Mouse (Mus musculus) neural tube, embryonic 13.5 days (tissue): ENCODE results near the gene March6. TPM values are rescaled to one million over a fixed set of nuclear protein-coding genes. Genes with fewer than 3 reads are reported as not detected.

ENCODE experiments used
- ATAC-seq: fragments of 200-750 bp; cut with Nextera tagmentation; 2 replicates; pipeline ENCODE4 v1.8.0; 2017; ENCODE audit warnings: low read depth, mild to moderate bottlenecking, moderate TSS enrichment, moderate library complexity
- H3K27ac ChIP-seq: fragments of 300-500 bp; sonication (generic); replicated peaks from 2 replicates; pipeline ENCODE4 v1.5.1; 2015; ENCODE audit warnings: moderate library complexity, mild to moderate bottlenecking, inconsistent platforms
- H3K27me3 ChIP-seq: fragments of 300-500 bp; sonication (generic); 2 replicates; pipeline ENCODE4 v1.6.1; 2015; ENCODE audit warnings: mild to moderate bottlenecking, inconsistent platforms
- H3K36me3 ChIP-seq: fragments of 300-500 bp; sonication (generic); 2 replicates; pipeline ENCODE4 v1.6.1; 2015; ENCODE audit warnings: mild to moderate bottlenecking, inconsistent platforms
- H3K4me1 ChIP-seq: fragments of 300-500 bp; sonication (generic); replicated peaks from 2 replicates; pipeline ENCODE4 v1.6.1; 2015; ENCODE audit warnings: inconsistent platforms
- H3K4me2 ChIP-seq: fragments of 300-500 bp; sonication (generic); 2 replicates; pipeline ENCODE4 v1.6.1; 2015; ENCODE audit warnings: inconsistent platforms, mild to moderate bottlenecking, moderate library complexity
- H3K4me3 ChIP-seq: fragments of 300-500 bp; sonication (generic); 2 replicates; pipeline ENCODE4 v1.5.1; 2015; ENCODE audit warnings: mild to moderate bottlenecking, inconsistent platforms
- H3K9ac ChIP-seq: fragments of 300-500 bp; sonication (generic); 2 replicates; pipeline ENCODE4 v1.6.1; 2015; ENCODE audit warnings: moderate library complexity, mild to moderate bottlenecking, inconsistent platforms
- H3K9me3 ChIP-seq: fragments of 300-500 bp; sonication (generic); 2 replicates; pipeline ENCODE4 v1.6.1; 2016; ENCODE audit warnings: inconsistent platforms
- WGBS: fragments of 180-500 bp; shearing (Covaris S2); methylation state at CpG from one replicate; pipeline ENCODE4 v1.1.7; 2015; 5-methylcytosine and 5-hydroxymethylcytosine counted together
- polyA plus RNA-seq: library from polyadenylated mRNA; unstranded; fragments of >200 nt; fragmentation: Nextera tagmentation; extraction: Ambion mirVana; gene quantifications from 2 replicates; pipeline ENCODE4 v1.2.1, GENCODE M21; 2015

March6 gene
- polyA plus RNA-seq, 1 experiment from 2014 or later = 58.2 TPM

DNA sequence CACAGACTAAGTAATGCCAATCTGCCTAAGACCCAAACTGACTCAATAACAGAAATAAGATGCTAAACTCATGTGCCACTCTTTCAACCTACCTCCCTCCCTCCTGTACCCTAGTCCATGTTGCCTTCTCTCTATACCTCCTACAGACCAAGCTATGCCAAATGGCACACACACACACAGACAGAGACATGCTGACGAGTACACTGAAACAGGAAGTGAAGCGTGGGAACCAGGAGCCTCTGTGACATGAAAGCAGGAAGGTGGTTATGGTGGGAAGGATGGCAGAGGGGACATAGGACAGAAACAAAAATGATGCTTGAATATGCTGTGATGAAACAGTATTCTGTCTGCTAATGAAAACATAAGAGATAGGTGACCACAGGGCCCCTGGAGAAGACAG, 70.3 kb downstream of the March6 start:
- H3K4me1 ChIP-seq = no peaks in the 10 kb centered on the region
- H3K27me3 ChIP-seq = no peaks in the 10 kb centered on the region
- 90% methylated on average over 2 of the region's 2 CpGs for WGBS
- H3K4me2 ChIP-seq = no peak overlapping the region
- H3K4me3 ChIP-seq = no peak overlapping the region
- no peak overlapping the region for H3K27ac ChIP-seq
- H3K36me3 ChIP-seq = peaks cover 85% of the 10 kb centered on the region
- no peak for ATAC-seq
- no peaks in the 10 kb centered on the region for H3K9me3 ChIP-seq
- no peak overlapping the region for H3K9ac ChIP-seq

- Histone ChIP-seq H3K9ac (no peak overlapping the region), H3K4me2 (no peak overlapping the region), H3K9me3 (no peaks in the 10 kb centered on the region), H3K4me3 (no peak overlapping the region), H3K27me3 (no peaks in the 10 kb centered on the region), H3K4me1 (no peaks in the 10 kb centered on the region), H3K27ac (no peak overlapping the region), H3K36me3 (peaks cover 60% of the 10 kb centered on the region)
- 94% methylated on average over 7 of the region's 7 CpGs for WGBS
- ATAC-seq = no peak
Measured at GRCm38 (mm10) chr15:31458081-31458480, 72.8 kb downstream of the March6 start.

GRCm38 (mm10) chr15:31456381-31456780, 74.5 kb downstream of the March6 start:
- no peaks in the 10 kb centered on the region for H3K9me3 ChIP-seq
- no peak overlapping the region for H3K4me2 ChIP-seq
- no peak overlapping the region for H3K4me3 ChIP-seq
- 0 out of 2 replicates have a peak, but pooled peaks cover 6% of the 10 kb centered on the region for H3K4me1 ChIP-seq
- H3K27me3 ChIP-seq = no peaks in the 10 kb centered on the region
- H3K9ac ChIP-seq = no peak overlapping the region
- no peak overlapping the region for H3K27ac ChIP-seq
- peaks cover 43% of the 10 kb centered on the region for H3K36me3 ChIP-seq
- WGBS = 87% methylated on average over 5 of the region's 5 CpGs
- no peak for ATAC-seq

GRCm38 (mm10) chr15:31454861-31455295, 76.0 kb downstream of the March6 start:
- ATAC-seq = no peak

GRCm38 (mm10) chr15:31454096-31454860, 76.6 kb downstream of the March6 start:
- Histone ChIP-seq H3K9ac (no peak overlapping the region; the same call in 1 of the 2 replicates), H3K4me3 (peak overlapping the region; percentile 61), H3K27ac (peak overlapping the region; percentile 75; the same call in 1 of the 2 replicates), H3K27me3 (no peaks in the 10 kb centered on the region), H3K4me2 (peak overlapping the region; percentile 73), H3K9me3 (no peaks in the 10 kb centered on the region), H3K36me3 (peaks cover 22% of the 10 kb centered on the region), H3K4me1 (0 out of 2 replicates have a peak, but pooled peaks cover 6% of the 10 kb centered on the region)
- no peak for ATAC-seq
- 55% methylated on average over 10 of the region's 10 CpGs for WGBS

More at GRCm38 (mm10) chr15:31454861-31455295, 76.0 kb downstream of the March6 start:
- 85% methylated on average over 7 of the region's 7 CpGs for WGBS
- Histone ChIP-seq H3K27ac (no peak overlapping the region), H3K4me3 (no peak overlapping the region), H3K27me3 (no peaks in the 10 kb centered on the region), H3K4me1 (0 out of 2 replicates have a peak, but pooled peaks cover 6% of the 10 kb centered on the region), H3K9me3 (no peaks in the 10 kb centered on the region), H3K36me3 (peaks cover 28% of the 10 kb centered on the region), H3K4me2 (no peak overlapping the region), H3K9ac (no peak overlapping the region)

GRCm38 (mm10) chr15:31453098-31453916, 77.5 kb downstream of the March6 start, which contains the start of gene Ropn1l:
Ropn1l (minus strand) TSS chr15:31453737.
- Histone ChIP-seq H3K36me3 (peaks cover 13% of the 10 kb centered on the region), H3K4me1 (0 out of 2 replicates have a peak, but pooled peaks cover 6% of the 10 kb centered on the region), H3K4me2 (peak within 1 kb of the TSS; percentile 73), H3K9me3 (no peaks in the 10 kb centered on the region), H3K9ac (peak within 1 kb of the TSS; percentile 79), H3K27ac (peak within 1 kb of the TSS; percentile 75), H3K27me3 (0 out of 2 replicates have a peak, but pooled peaks cover 3% of the 10 kb centered on the region), H3K4me3 (peak within 1 kb of the TSS; percentile 61)
- peak; percentile 93 for ATAC-seq
- WGBS = under 1% methylated on average over 57 of the region's 57 CpGs

DNA sequence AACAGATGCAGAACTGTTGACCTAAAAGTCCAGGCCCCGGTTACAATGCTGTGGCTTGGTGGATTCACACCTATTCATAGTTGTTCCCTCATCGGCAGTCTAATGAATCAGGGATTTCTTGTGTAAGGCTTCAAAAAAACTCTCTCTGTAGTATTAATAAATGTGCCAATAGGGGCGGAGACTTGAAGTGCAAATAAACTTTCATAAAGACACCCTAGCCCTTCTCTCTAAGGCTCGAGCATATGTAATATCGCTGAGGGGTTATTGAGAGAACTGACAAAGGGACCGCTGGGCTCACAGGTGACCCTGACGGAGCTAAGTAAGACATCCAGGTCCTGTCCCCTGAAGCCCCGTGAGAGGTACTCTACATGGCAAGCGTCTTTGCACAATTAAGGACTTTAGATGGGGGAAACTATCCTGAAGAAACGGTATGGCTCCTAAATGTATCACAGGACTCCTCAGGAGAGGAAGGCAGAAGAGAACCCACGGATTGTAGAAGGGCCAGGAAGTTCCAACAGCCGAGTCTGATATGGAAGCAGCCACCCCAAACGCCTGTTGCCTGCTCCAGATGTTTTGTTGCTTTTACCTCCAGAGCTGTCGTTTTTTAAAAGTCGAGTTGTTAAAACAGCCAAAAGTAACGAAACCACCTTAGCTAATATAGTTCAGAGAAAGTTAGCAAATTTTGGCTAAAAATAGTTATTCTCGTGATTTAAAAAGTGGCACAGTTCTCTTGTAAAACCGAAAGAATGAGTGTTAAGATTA, 78.3 kb downstream of the March6 start:
- 55% methylated on average over 18 of the region's 18 CpGs for WGBS
- Histone ChIP-seq H3K4me3 (peak overlapping the region; percentile 61), H3K4me1 (0 out of 2 replicates have a peak, but pooled peaks cover 6% of the 10 kb centered on the region), H3K9ac (0 out of 2 replicates have a peak overlapping the region, but pooled peaks have one; percentile 79), H3K4me2 (peak overlapping the region; percentile 73), H3K27me3 (0 out of 2 replicates have a peak, but pooled peaks cover 3% of the 10 kb centered on the region), H3K27ac (no peak overlapping the region), H3K36me3 (peaks cover 6% of the 10 kb centered on the region; the same call in 1 of the 2 replicates), H3K9me3 (no peaks in the 10 kb centered on the region)
- no peak for ATAC-seq

GRCm38 (mm10) chr15:31449772-31450171, 81.1 kb downstream of the March6 start:
- H3K27me3 ChIP-seq = 0 out of 2 replicates have a peak, but pooled peaks cover 3% of the 10 kb centered on the region
- H3K4me3 ChIP-seq = no peak overlapping the region
- H3K4me2 ChIP-seq = no peak overlapping the region
- H3K9me3 ChIP-seq = no peaks in the 10 kb centered on the region
- no peak overlapping the region for H3K27ac ChIP-seq
- no peak for ATAC-seq
- H3K4me1 ChIP-seq = 0 out of 2 replicates have a peak, but pooled peaks cover 6% of the 10 kb centered on the region
- H3K9ac ChIP-seq = no peak overlapping the region
- WGBS = 10% methylated on average over 2 of the region's 2 CpGs
- H3K36me3 ChIP-seq = no peaks in the 10 kb centered on the region

DNA sequence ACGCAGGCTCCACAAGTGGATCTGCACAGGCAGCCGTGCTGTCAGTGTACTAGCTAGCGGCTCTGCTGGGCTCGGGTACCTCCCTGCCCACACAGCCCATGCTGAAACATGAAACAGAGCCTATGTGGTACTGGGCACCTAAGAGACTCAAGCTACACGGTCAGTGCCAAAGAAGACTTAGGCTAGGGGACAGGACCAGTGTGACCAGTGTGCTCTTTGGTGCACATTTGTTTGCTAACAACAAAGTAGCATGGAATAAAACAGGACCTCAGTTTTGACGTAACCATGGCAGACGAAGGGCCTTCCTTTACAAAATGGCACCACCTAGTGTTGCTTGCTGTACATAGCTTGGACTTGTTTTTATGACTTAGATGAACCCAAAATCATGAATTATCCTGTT, 83.7 kb downstream of the March6 start:
- peak; percentile 63 for ATAC-seq
- no peak overlapping the region for H3K27ac ChIP-seq
- H3K9ac ChIP-seq = no peak overlapping the region
- H3K4me1 ChIP-seq = no peaks in the 10 kb centered on the region
- H3K4me2 ChIP-seq = no peak overlapping the region
- H3K4me3 ChIP-seq = no peak overlapping the region
- 51% methylated on average over 7 of the region's 7 CpGs for WGBS
- H3K27me3 ChIP-seq = 0 out of 2 replicates have a peak, but pooled peaks cover 3% of the 10 kb centered on the region
- no peaks in the 10 kb centered on the region for H3K9me3 ChIP-seq
- H3K36me3 ChIP-seq = no peaks in the 10 kb centered on the region

DNA sequence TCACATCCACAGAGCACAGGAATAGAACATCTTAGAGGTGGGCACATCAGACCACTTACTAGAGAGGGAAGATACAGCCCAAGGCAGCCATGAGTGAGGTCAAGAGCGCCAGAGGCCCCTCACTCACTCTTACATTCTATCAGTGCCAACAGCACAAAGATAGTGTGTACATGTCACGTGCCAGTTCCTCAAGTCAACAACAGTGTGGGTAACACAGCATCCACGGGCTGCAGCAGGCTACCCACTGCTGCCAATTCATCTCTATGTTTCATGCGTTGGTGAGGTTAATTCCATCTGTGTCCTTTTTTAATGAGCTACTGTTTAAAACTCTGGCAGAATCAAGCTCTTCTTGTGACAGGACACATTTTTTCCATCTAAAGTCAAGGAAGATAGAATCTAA, 88.2 kb downstream of the March6 start:
- H3K27ac ChIP-seq = no peak overlapping the region
- 85% methylated on average over 4 of the region's 4 CpGs for WGBS
- H3K27me3 ChIP-seq = no peaks in the 10 kb centered on the region
- no peaks in the 10 kb centered on the region for H3K9me3 ChIP-seq
- H3K4me2 ChIP-seq = no peak overlapping the region
- no peaks in the 10 kb centered on the region for H3K4me1 ChIP-seq
- ATAC-seq = no peak
- H3K9ac ChIP-seq = no peak overlapping the region
- no peaks in the 10 kb centered on the region for H3K36me3 ChIP-seq
- H3K4me3 ChIP-seq = no peak overlapping the region

- Histone ChIP-seq H3K27me3 (no peaks in the 10 kb centered on the region), H3K9ac (no peak overlapping the region), H3K27ac (no peak overlapping the region), H3K36me3 (no peaks in the 10 kb centered on the region), H3K4me1 (no peaks in the 10 kb centered on the region), H3K9me3 (no peaks in the 10 kb centered on the region), H3K4me2 (no peak overlapping the region), H3K4me3 (no peak overlapping the region)
- WGBS = 81% methylated on average over 6 of the region's 6 CpGs
- no peak for ATAC-seq
Measured at GRCm38 (mm10) chr15:31441996-31442395, 88.9 kb downstream of the March6 start.
